Mouse (Mus musculus): ENCODE measurements around the gene Hpcal1.

DNA sequence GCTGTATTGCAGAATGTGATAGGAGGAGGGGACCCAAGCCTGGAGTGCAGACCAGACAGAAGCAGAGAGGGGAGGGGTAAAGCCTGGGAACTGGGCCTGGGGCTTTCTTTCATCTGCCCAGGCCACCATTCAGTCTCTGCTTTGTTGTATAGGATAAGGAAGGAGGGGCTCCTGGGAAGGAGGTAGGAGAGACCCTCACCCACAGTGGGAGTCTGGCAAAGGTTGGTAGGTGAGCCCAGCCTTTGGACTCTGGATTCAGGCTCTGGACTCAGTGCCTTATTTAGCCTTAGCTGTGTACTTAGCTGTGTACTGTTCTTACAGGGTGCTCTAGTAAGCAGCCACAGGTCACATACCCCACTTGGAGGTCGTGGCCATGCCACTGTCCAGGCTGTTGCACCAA is 8.8 kb downstream of the Hpcal1 start:
- TF ChIP-seq POLR2A (IDR thresholded peaks at IDR 0.05; ENCODE audit: control insufficient read depth, low read depth, low read length) (no peak), CTCF (IDR thresholded peaks at IDR 0.05; ENCODE audit: control insufficient read depth, insufficient read depth, insufficient replicate concordance, low read depth, low read length) (no peak)
